Mouse (Mus musculus) MEL (cell line): ENCODE data around the gene Olfr597.

Experiments used
- GATA1 ChIP-seq: IDR thresholded peaks from 2 replicates; pipeline ENCODE4 v1.6.1; 2011; ENCODE audit warnings: low read depth, low read length, improper control_type of control experiment
- POLR2A ChIP-seq, 2 experiments: IDR thresholded peaks; 2 replicates each; pipeline ENCODE4 v1.6.1; 2011 to 2012; ENCODE audit warnings: low read length in 2 of 2, mild to moderate bottlenecking in 2 of 2, control low read depth in 1 of 2, improper control_type of control experiment in 1 of 2, low read depth in 1 of 2, moderate library complexity in 1 of 2; ENCODE audit not compliant: control insufficient read depth in 1 of 2, insufficient read depth in 1 of 2, poor library complexity in 1 of 2
- POLR2AphosphoS2 ChIP-seq: IDR thresholded peaks from 2 replicates; pipeline ENCODE4 v1.6.1; 2011; ENCODE audit warnings: low read length, improper control_type of control experiment

DNA sequence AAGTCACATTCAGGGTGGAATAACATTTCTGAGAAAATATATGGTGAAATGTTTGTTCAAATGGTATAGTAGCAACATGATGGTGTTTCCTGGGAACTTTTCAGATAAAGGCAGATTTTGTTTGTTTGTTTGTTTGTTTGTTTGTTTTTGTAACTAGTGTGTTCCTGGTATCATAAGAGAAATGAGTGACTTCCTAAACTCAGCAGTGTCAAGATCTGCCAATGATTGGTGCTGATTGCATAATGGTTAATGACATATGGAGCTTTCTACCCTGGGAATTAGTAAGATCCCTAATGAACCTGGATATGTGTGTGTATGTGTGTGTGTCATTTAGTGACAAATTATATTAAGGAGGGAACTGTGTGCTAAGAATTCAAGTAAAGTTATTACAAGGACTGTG is 7.2 kb downstream of the Olfr597 start, which contains the start of gene Olfr598:
- TF ChIP-seq POLR2AphosphoS2 (no peak), GATA1 (no peak), POLR2A (IDR thresholded peaks at IDR 0.05; ENCODE audit: control insufficient read depth in 1 of 2, insufficient read depth in 1 of 2, low read depth in 1 of 2, low read length in 2 of 2, poor library complexity in 1 of 2) (no peak)
